ENCODE assay signal across 19 mouse cellular contexts in genomic region chr7:70589713-70590112, GRCm38 (mm10).
DNase-seq lines count a peak whose midpoint lies in the region; ATAC-seq and TF ChIP-seq lines count a peak whose summit lies in the region.
"Had no signal": no experiment of that assay in that cellular context is flagged by ENCODE, and none has a peak within 500 bp of the region (broad histone marks: within the 10 kb centered on the region; RNA-seq: fewer than 3 reads in every experiment).

No protein-coding gene starts in this region.

- no peak for ATAC-seq in kidney, embryonic 14.5 days (ENCODE audit: low FRiP score, low TSS enrichment)
- no peak for ATAC-seq in lung, embryonic 14.5 days (ENCODE audit: insufficient read depth)
- no peak for ATAC-seq in midbrain, embryonic 11.5 days (ENCODE audit: low FRiP score)
- no peak for ATAC-seq in midbrain, embryonic 15.5 days (replicated peaks)
- peak; percentile 21 for ATAC-seq in Patski
- ATAC-seq: forebrain, embryonic 15.5 days had no signal

- peak overlapping the region; percentile 31; the same call in 1 of the 2 replicates for H3K27ac ChIP-seq in kidney, embryonic 14.5 days (ENCODE audit: low read depth, low read length)
- H3K27ac ChIP-seq in lung, embryonic 14.5 days (ENCODE audit: low read depth) = peak overlapping the region; percentile 51; the same call in 1 of the 2 replicates
- peak overlapping the region; percentile 22; the same call in 1 of the 2 replicates for H3K27ac ChIP-seq in midbrain, embryonic 11.5 days (ENCODE audit: low read depth, low read length)
- no peak overlapping the region for H3K27ac ChIP-seq in midbrain, embryonic 15.5 days
- H3K27ac ChIP-seq: embryonic facial prominence, embryonic 15.5 days; forebrain, embryonic 15.5 days; hindbrain, embryonic 10.5 days; hindbrain, embryonic 14.5 days had no signal

- H3K4me1 ChIP-seq in kidney, embryonic 14.5 days (ENCODE audit: control insufficient read depth, insufficient read depth, low read length) = no peaks in the 10 kb centered on the region
- peaks cover 14% of the 10 kb centered on the region; the same call in 1 of the 2 replicates for H3K4me1 ChIP-seq in lung, embryonic 14.5 days (ENCODE audit: insufficient read depth)
- H3K4me1 ChIP-seq in midbrain, embryonic 11.5 days (ENCODE audit: control insufficient read depth, insufficient read depth, low read length) = peaks cover 16% of the 10 kb centered on the region
- no peaks in the 10 kb centered on the region for H3K4me1 ChIP-seq in midbrain, embryonic 15.5 days
- H3K4me1 ChIP-seq: embryonic facial prominence, embryonic 15.5 days; forebrain, embryonic 15.5 days had no signal

- H3K27me3 ChIP-seq in kidney, embryonic 14.5 days (ENCODE audit: control insufficient read depth, insufficient read depth, low read length) = no peaks in the 10 kb centered on the region
- H3K27me3 ChIP-seq in lung, embryonic 14.5 days (ENCODE audit: insufficient read depth, low read length) = no peaks in the 10 kb centered on the region
- no peaks in the 10 kb centered on the region; the same call in 1 of the 2 replicates for H3K27me3 ChIP-seq in midbrain, embryonic 11.5 days (ENCODE audit: control insufficient read depth, insufficient read depth, low read length)
- peaks cover 34% of the 10 kb centered on the region for H3K27me3 ChIP-seq in midbrain, embryonic 15.5 days (replicated peaks)
- no peaks in the 10 kb centered on the region for H3K27me3 ChIP-seq in Patski
- H3K27me3 ChIP-seq: CH12.LX; embryonic facial prominence, embryonic 15.5 days; heart, embryonic 12.5 days had no signal

- H3K9me3 ChIP-seq in kidney, embryonic 14.5 days (ENCODE audit: control insufficient read depth, low read length) = no peaks in the 10 kb centered on the region
- H3K9me3 ChIP-seq in lung, embryonic 14.5 days (ENCODE audit: low read depth, low read length) = no peaks in the 10 kb centered on the region
- H3K9me3 ChIP-seq in midbrain, embryonic 11.5 days (ENCODE audit: control insufficient read depth, low read length) = no peaks in the 10 kb centered on the region
- no peaks in the 10 kb centered on the region for H3K9me3 ChIP-seq in midbrain, embryonic 15.5 days
- H3K9me3 ChIP-seq: embryonic facial prominence, embryonic 15.5 days; forebrain, embryonic 15.5 days; heart, embryonic 12.5 days had no signal

- H3K4me2 ChIP-seq in kidney, embryonic 14.5 days (replicated peaks; ENCODE audit: low read depth, low read length) = no peak overlapping the region
- no peak overlapping the region for H3K4me2 ChIP-seq in lung, embryonic 14.5 days
- no peak overlapping the region for H3K4me2 ChIP-seq in midbrain, embryonic 11.5 days
- H3K4me2 ChIP-seq in midbrain, embryonic 15.5 days = no peak overlapping the region
- H3K4me2 ChIP-seq: embryonic facial prominence, embryonic 15.5 days; forebrain, embryonic 15.5 days; heart, embryonic 12.5 days; hindbrain, embryonic 14.5 days had no signal

- H3K4me3 ChIP-seq in kidney, embryonic 14.5 days (ENCODE audit: low read length) = no peak overlapping the region
- no peak overlapping the region for H3K4me3 ChIP-seq in lung, embryonic 14.5 days (ENCODE audit: low read depth, low read length)
- no peak overlapping the region for H3K4me3 ChIP-seq in midbrain, embryonic 11.5 days (ENCODE audit: low read depth, low read length)
- no peak overlapping the region for H3K4me3 ChIP-seq in midbrain, embryonic 15.5 days
- H3K4me3 ChIP-seq: embryonic facial prominence, embryonic 15.5 days; erythroblast, embryonic 14.5 days; forebrain, embryonic 15.5 days; heart, embryonic 12.5 days; hindbrain, embryonic 10.5 days had no signal

- DNase-seq in kidney, postnatal 14 days = no peak
- DNase-seq in lung, embryonic 14.5 days = no peak
- DNase-seq in lung, postnatal 36 days = no peak
- DNase-seq in midbrain, embryonic 11.5 days (ENCODE audit: low spot score, missing footprints) = peak; percentile 86
- no peak for DNase-seq in Patski (ENCODE audit: low read depth, low spot score)
- DNase-seq: adrenal gland, postnatal 10 days; cerebellum, adult 11 months; cerebellum, adult 8-10 months; cerebellum, postnatal 14 days; gastrocnemius, postnatal 14 days had no signal

- no peak for TF ChIP-seq CTCF in lung, embryonic 14.5 days (IDR thresholded peaks at IDR 0.05; ENCODE audit: low read depth)
- no peak for TF ChIP-seq CTCF in Patski (IDR thresholded peaks at IDR 0.05)

- WGBS in kidney, embryonic 14.5 days = 48% methylated on average over 5 of the region's 5 CpGs
- 55% methylated on average over 5 of the region's 5 CpGs for WGBS in lung, embryonic 14.5 days
- WGBS in midbrain, embryonic 11.5 days = 27% methylated on average over 5 of the region's 5 CpGs
- 38% methylated on average over 5 of the region's 5 CpGs for WGBS in midbrain, embryonic 15.5 days

- CTCF ChIA-PET in Patski (lab: Charles Lee) = no interaction called here

- in situ Hi-C loops in Patski (cut with MboI; ENCODE audit: low pct_unique_long_range_greater_than_20kb) = loop anchor here (25.0 kb wide), 1 partner anchor 1102 kb away; no protein-coding TSS in a partner anchor

- H3K36me3 ChIP-seq in kidney, embryonic 14.5 days (ENCODE audit: control insufficient read depth, insufficient read depth, low read length) = no peaks in the 10 kb centered on the region
- no peaks in the 10 kb centered on the region for H3K36me3 ChIP-seq in lung, embryonic 14.5 days (ENCODE audit: insufficient read depth)
- H3K36me3 ChIP-seq in midbrain, embryonic 11.5 days (ENCODE audit: control insufficient read depth, insufficient read depth, low read length) = no peaks in the 10 kb centered on the region
- H3K36me3 ChIP-seq in midbrain, embryonic 15.5 days (replicated peaks) = no peaks in the 10 kb centered on the region
- H3K36me3 ChIP-seq: embryonic facial prominence, embryonic 15.5 days; forebrain, embryonic 15.5 days; heart, embryonic 12.5 days; hindbrain, embryonic 10.5 days had no signal

- POLR2A ChIA-PET in Patski (lab: Charles Lee) = no interaction called here

- H3K9ac ChIP-seq in kidney, embryonic 14.5 days (ENCODE audit: low read depth, low read length) = no peak overlapping the region
- no peak overlapping the region for H3K9ac ChIP-seq in lung, embryonic 14.5 days
- no peak overlapping the region for H3K9ac ChIP-seq in midbrain, embryonic 11.5 days (ENCODE audit: low read length)
- H3K9ac ChIP-seq in midbrain, embryonic 15.5 days = no peak overlapping the region
- H3K9ac ChIP-seq: embryonic facial prominence, embryonic 15.5 days; forebrain, embryonic 15.5 days; heart, embryonic 12.5 days; hindbrain, embryonic 14.5 days had no signal
